Mouse (Mus musculus): ENCODE results near the gene Sh3bp5l. TPM values are rescaled to one million over a fixed set of nuclear protein-coding genes. Genes with fewer than 3 reads are reported as not detected.
"Not testable (repeated sequence)": the region's sequence is repeated elsewhere in the genome, so short reads cannot be mapped to it uniquely, and the experiment has no call there.

Gene Sh3bp5l
- total RNA-seq, 2 experiments from 2014 or later = 38.5 to 39.3 TPM

DNA sequence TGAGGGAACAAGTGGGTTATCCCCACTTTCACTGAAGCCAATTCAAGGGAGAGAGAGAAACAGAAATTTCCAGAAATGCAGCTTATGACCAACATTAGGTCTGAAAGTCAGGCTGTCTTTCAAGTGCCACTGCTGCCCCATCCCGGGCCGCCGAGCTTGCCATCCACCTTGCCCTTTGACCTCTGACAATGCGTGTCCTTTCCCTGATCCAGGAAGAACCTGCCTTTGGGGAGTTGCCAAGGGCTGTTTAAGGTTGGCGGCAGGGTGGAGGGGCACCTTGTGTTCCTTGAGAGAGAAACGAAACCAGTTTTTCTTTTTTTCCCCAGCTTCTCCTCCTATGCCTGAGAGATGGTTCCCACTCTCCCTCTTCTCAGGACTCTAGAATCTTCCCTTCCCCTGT lies 35.7 kb downstream of the Sh3bp5l start:
- not testable (repeated sequence) for DNase-seq (ENCODE audit: low spot score in 2 of 2)

- DNase-seq (ENCODE audit: low spot score in 2 of 2) = no peak
Observed at GRCm38 (mm10) chr11:58377273-58377672, 46.7 kb downstream of the Sh3bp5l start.

GRCm38 (mm10) chr11:58377686-58378085 lies 47.2 kb downstream of the Sh3bp5l start:
- DNase-seq (ENCODE audit: low spot score in 2 of 2) = no peak

GRCm38 (mm10) chr11:58378763-58379278 lies 48.3 kb downstream of the Sh3bp5l start, which contains the start of gene Lypd8:
Gene Lypd8, plus strand, starts transcription at chr11:58379043.
- no peak for DNase-seq (ENCODE audit: low spot score in 2 of 2)

- no peak for DNase-seq (ENCODE audit: low spot score in 2 of 2)
Observed at GRCm38 (mm10) chr11:58379516-58379915, 49.0 kb downstream of the Sh3bp5l start.

DNA sequence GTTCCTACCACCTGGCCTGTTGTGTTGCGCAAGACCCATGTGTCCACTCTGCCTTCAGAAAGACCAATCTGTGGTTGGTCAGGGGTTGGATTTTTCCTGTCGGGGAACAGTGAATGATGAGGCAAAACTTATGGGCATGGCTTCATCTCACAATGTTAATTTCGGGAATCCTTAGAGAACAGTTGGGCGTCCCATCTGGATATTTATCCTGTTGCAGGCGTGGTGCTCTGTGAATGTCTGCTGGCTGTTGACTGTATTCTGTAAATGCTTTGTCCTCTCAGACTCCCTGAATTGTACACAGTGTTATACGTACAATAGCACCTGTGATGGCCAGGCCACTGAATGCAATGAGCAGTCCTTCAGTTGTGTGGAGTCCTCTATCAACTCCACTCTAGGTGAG lies 51.9 kb downstream of the Sh3bp5l start:
- no peak for DNase-seq (ENCODE audit: low spot score in 2 of 2)

Other genes with a start within 250 kb of the Sh3bp5l start
- gene Gm12248, start 237.6 kb upstream of the Sh3bp5l start, total RNA-seq (2021) = under 1 TPM; 0.19 to 0.27 TPM
- 10 to 100 TPM; 40.9 to 47.1 TPM for gene Cnot8, start 226.6 kb upstream of the Sh3bp5l start, total RNA-seq (2021)
- gene Gemin5, start 162.2 kb upstream of the Sh3bp5l start, total RNA-seq (2021) = 10 to 100 TPM; 22.2 to 22.9 TPM
- gene Mrpl22, start 159.1 kb upstream of the Sh3bp5l start, total RNA-seq (2021) = 10 to 100 TPM; 56.9 to 69.4 TPM
- 10 to 100 TPM; 14.0 to 30.2 TPM for gene Igtp, start 131.2 kb upstream of the Sh3bp5l start, total RNA-seq (2021)
- 10 to 100 TPM; 11.5 to 25.9 TPM for gene Irgm2, start 131.1 kb upstream of the Sh3bp5l start, total RNA-seq (2021)
- gene 4930438A08Rik, start 55.9 kb upstream of the Sh3bp5l start, total RNA-seq (2021) = not detected
- gene Zfp692, start 23.7 kb upstream of the Sh3bp5l start, total RNA-seq (2021) = 10 to 100 TPM; 10.5 to 11.9 TPM
- 10 to 100 TPM; 48.7 to 58.7 TPM for gene Zfp672, start 385 bp upstream of the Sh3bp5l start, total RNA-seq (2021)
- gene Lypd8, start 48.3 kb downstream of the Sh3bp5l start, total RNA-seq (2021) = not detected
- gene 1810065E05Rik, start 90.4 kb downstream of the Sh3bp5l start, total RNA-seq (2021) = not detected
- not detected for gene Gm12253, start 101.8 kb downstream of the Sh3bp5l start, total RNA-seq (2021)
- gene Lypd9, start 122.2 kb downstream of the Sh3bp5l start, total RNA-seq (2021) = not detected
- not detected for gene Olfr30, start 131.5 kb downstream of the Sh3bp5l start, total RNA-seq (2021)
- not detected for gene Olfr332, start 161.8 kb downstream of the Sh3bp5l start, total RNA-seq (2021)
- not detected for gene Olfr331, start 171.8 kb downstream of the Sh3bp5l start, total RNA-seq (2021)
- under 1 TPM in 1 of 2 experiments, not detected in 1; 0.50 TPM for gene Olfr330, start 204.1 kb downstream of the Sh3bp5l start, total RNA-seq (2021)
- gene Olfr329-ps, start 215.7 kb downstream of the Sh3bp5l start, total RNA-seq (2021) = under 1 TPM in 1 of 2 experiments, not detected in 1; 0.63 TPM
- under 1 TPM in 1 of 2 experiments, not detected in 1; 0.13 TPM for gene Olfr328, start 224.9 kb downstream of the Sh3bp5l start, total RNA-seq (2021)
- gene Olfr224, start 239.8 kb downstream of the Sh3bp5l start, total RNA-seq (2021) = not detected
- not detected for gene Olfr325, start 247.0 kb downstream of the Sh3bp5l start, total RNA-seq (2021)

Data from adrenal gland, adult 18-20 months (tissue).